Mouse (Mus musculus) c-Kit-positive CD71-positive TER-119-positive erythroid progenitor cells, embryonic 14.5 days (primary cell): Measurements from ENCODE around the gene Ripk3.

ENCODE experiments used
- DNase-seq: peaks from one replicate; pipeline ENCODE4 v3.0.0-alpha.2; 2013; ENCODE audit warnings: low spot score

Gene Ripk3

DNA sequence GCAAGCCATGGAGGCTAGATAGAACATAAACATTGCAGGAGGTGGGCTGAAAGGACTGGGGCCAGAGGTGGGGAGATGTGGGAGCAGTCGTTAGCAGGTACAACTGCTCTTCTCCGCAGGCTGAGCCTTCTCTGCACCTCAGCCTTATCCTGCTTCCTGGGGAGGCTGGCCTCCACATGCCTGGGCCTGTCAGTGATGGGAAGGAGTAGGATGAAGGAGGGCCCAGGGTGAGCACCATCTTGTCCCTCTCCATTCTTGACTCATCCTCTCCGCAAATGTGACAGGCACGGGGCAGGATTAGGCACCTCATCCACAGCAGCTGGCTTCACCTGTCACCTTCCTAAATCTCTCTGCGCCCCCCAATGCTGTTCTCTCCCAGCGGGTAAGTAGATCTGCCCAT is 27.5 kb downstream of the Ripk3 start, which contains the start of gene Ltb4r2:
Gene Ltb4r2, plus strand, starts transcription at position 266 of the 400 bp plus-strand sequence.
- DNase-seq: no peak

DNA sequence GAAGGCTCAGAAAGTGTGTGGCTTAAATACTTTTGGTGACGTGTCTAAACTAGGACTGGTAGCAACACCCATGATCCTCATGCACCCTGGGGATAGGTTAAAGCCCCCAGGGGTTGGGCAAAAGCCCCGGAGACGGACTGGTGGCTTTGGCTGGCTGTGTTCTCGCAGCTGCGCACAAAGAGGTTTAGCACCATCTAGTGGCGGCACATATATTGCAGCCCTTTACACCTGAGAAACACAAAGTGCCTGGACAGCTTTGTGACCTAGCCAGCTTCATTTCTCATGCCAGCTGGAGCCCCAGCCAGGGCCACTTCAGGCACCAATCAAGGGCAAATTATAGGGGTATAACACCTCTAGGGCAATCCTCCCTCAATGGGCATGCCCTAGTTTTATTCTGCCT is 28.5 kb downstream of the Ripk3 start:
- DNase-seq: peak; percentile 62

DNA sequence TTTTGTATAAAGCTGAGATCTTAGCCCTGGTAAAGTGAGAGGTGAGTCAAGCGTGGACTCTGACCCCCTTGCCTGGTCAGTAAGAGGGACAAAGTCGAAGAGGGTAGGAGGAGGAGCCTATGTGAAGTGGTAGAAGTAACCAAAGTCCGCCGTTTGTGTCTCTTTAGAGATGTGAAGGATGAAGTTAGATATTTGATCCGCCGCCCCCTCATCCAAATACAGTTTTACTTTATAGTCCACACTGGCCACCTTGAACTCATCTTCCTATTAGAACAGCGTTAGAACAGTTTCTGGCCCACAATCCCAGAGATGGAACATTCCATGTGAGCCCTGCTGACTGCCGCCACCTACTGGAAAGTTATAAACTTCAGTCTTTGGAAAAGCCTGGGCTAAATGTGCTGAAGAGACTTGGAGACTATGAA is 30.3 kb downstream of the Ripk3 start, which contains the start of gene Cideb:
Gene Cideb, minus strand, starts transcription at position 96 of the 422 bp plus-strand sequence.
- peak; percentile 56 for DNase-seq

GRCm38 (mm10) chr14:55757566-55757965 is 31.1 kb downstream of the Ripk3 start:
- DNase-seq: no peak

GRCm38 (mm10) chr14:55747051-55747847 is 41.4 kb downstream of the Ripk3 start:
- no peak for DNase-seq

DNA sequence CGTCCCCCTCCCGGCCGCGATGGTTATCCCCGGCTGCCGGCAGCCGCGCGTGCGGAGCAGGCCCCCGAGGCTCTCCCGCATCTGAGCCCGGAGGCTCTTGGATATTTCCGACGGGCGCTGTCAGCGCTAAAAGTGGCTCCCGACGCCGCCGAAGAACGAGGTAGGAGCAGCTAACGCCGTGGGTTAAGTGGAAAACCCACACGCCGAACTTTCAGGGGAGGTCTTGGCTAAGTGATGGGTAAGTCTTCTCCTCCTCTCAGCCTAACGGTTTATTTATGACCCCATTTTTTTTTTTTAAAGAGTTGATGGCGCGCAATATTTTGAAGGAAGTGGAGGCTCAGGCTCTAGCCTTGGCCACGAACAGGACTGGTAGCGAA is 42.8 kb downstream of the Ripk3 start:
- no peak for DNase-seq

- peak; percentile 78 for DNase-seq
Observed at GRCm38 (mm10) chr14:55745180-55745860, 43.3 kb downstream of the Ripk3 start, which contains the start of the genes Dhrs1 and Nop9. Gene Dhrs1 (minus strand): TSS chr14:55745690. Gene Nop9 (plus strand): TSS chr14:55745693.

DNA sequence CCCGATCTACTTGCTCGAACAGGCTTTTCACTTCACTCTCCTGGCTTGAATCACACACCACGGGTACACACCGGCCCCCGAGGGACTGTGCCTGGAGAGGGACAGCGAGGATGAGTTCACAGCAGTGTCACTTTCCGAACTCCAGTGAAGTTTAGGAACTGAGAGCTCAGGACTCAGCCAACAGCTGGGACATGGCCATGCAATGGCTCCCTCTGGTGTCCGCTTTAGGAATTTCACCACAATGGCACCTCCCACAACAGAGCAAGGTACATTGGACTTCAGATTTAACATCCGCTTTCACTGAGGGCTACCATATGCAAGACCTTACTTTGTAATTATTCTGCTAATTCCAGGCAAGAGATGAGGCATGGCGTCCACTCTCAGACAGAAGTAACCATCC is 45.0 kb downstream of the Ripk3 start:
- DNase-seq: peak; percentile 82

GRCm38 (mm10) chr14:55737086-55737687 is 51.5 kb downstream of the Ripk3 start:
- DNase-seq: no peak

GRCm38 (mm10) chr14:55735758-55736157 is 52.9 kb downstream of the Ripk3 start:
- DNase-seq: no peak

DNA sequence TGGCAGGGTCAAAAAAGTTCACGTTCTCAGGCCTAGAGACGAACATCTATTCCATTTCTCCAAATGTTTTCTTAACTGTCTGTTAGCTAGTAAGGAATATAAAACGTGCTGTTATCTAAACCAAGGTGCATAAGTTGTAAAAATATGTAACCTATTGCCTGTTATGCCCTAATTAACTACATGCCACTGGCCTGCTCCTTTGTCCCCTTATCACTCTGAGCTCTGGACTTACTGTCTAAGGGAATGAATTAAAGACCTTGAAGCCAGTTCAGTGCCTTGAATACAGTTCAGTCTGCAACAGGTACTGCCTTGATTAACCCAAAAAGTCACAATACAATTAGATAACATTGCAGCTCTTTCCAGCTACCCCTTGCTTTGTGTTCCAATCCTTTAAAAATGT is 53.3 kb downstream of the Ripk3 start:
- no peak for DNase-seq
